Mouse (Mus musculus) T-helper 2 cell (primary cell): ENCODE results near the gene Dgkb.

ENCODE experiments used
- in situ Hi-C: fragments of 300-600 bp; cut with MboI, MseI; formaldehyde crosslinking; loops from one replicate; pipeline ENCODE4 v1.15.1; 2025; ENCODE audit warnings: high pct_unique_total_duplicates

Dgkb gene

DNA sequence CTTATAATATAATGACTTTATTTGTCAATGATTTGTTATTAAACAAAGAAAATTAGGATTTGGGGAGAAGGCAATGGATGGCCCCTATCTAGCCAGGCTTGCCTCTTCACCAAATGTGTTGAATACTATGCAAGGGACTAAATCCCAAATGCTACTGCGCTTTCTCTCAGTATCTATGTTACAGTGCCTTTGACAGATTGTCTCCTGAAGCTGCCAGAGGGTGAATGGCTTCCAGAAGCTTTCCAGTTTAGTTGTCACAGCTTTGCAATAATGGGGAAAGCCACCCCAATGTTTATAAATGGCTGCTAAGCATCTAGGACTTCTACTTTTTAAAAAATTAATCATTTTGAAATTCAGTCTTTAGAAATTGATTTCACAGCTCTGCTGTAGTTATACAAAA, 175.7 kb downstream of the Dgkb start:
- in situ Hi-C loops = no loop called here

DNA sequence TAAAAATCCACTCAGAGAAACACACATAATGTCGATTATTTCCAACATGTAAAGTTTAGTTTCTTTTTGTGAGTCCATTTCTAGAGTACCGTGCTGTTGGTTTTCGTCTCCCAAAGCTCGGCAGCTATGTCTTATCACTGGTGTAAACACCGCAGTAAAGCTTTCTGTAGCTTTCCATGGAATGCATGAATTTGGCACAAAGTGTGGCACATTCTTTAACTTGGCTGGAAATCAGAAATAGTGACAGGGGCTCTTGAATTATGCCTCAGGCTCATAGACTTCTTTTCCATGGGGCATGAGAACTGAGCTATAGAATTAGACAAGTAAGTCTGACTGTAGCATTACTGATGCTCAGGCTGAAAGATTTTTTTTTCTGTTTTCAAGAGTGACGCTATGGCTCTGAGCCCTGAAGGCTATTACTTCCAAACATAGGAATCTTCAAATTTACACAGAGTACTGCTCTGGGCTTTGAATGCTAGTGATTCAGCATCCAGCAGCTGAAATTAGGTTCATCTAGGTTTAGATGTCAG, 179.0 kb downstream of the Dgkb start:
- in situ Hi-C loops = no loop called here

DNA sequence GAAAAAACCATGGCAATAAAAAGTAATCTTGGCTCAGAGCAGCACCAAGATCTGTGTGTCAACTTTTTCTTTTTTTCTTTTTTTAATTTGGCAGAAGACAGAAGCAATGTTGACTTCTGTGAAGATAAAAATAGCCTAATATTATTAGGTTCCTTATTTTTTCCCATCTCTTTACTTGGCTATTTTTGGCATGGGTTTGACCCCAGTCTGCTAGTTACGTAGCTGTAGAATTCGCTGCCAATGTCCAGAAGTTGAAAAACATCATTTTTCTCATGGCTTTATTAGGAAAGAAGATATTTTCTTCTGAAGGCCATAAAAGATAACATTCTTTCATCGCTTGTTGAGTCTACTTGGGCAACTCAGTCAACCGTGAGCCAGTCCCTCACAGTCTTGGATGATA, 200.1 kb downstream of the Dgkb start:
- in situ Hi-C loops = no loop called here

DNA sequence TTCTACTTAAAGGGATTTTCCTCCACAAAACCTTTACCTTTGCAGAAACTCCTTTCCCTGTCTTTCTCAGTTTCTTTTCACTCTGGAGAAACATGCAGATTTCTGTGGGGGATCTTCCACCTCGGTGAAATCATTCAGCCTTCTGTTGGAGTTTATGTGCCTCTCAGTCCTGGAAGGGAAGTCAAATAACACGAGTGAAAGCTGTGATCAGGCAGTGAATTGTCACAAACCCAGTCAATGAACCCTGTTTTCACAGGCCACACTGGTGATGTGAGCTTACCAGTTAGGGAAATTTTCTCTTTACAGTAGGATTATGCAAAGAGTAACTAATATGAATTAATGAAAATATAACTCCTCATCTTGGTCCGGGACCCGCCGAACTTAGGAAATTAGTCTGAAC, 229.7 kb downstream of the Dgkb start:
- in situ Hi-C loops = loop anchor here (5.0 kb wide), 1 partner anchor 90 kb away; no protein-coding TSS in a partner anchor

DNA sequence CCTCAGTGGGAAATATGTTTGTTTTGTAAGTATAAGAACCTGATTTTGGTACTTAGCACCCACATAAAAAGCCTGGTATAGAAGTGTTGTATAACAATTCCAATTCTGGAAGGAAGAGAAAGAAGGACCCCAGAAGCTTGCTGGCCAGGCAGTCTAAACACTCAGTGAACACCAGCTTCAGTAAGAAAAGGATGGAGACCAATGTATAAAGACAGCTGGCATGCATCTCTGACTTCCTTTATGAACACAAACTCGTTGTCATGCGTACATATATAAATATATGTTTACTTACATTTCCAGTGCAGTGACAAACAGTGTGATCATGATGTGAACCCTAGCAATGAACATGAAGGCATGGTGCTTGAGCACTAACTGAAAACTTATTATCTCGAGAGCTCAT, 270.7 kb downstream of the Dgkb start:
- in situ Hi-C loops = no loop called here

DNA sequence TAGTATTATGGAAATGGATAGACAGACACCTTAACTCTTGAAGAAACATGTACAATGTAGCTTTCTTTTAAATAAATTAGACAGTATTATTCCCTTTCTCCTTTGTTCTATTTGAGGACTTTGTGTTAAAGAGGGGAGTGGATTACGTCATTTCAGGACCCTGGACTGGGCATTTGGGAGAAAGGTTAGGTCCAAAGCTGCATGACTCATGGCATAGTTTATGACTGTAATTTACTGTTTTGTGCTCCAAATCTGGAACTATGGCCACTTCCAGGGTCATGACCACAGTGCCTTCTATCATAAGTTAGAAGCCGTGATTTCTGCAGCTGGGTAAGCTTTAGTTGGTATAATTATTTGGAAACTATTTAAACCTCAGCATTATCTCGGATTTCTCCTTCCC, 294.4 kb downstream of the Dgkb start:
- in situ Hi-C loops = loop anchor here (25.0 kb wide), 1 partner anchor 1400 kb away; no protein-coding TSS in a partner anchor

DNA sequence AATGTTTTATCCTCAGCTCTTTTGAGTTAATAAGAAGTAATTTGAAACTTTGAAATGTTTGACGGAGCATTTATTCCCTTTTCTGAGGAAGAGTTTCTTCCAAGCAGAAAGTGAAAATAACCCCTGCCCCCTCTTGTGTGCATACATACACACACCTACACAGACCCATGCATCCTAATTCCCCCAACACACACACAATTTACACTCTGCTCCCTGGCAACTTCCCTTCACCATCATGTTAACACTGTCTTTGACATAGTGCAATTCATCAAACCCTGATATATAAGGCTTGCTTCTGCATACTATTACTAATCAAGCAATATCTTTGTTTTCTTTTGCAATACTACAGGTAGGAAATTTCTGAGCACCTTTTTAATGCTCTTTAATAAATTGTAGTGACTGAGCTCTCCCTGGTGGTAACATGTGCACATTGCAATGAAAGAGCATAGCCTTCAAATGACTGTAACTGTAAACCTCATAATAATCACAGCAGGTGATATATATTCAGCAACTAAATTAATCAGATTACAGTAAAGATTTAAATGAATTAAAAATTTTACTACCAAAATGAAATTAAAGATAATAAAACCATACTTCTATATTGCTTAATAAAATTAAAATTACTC, 297.6 kb downstream of the Dgkb start:
- in situ Hi-C loops = loop anchor here (25.0 kb wide), 1 partner anchor 1403 kb away; no protein-coding TSS in a partner anchor

DNA sequence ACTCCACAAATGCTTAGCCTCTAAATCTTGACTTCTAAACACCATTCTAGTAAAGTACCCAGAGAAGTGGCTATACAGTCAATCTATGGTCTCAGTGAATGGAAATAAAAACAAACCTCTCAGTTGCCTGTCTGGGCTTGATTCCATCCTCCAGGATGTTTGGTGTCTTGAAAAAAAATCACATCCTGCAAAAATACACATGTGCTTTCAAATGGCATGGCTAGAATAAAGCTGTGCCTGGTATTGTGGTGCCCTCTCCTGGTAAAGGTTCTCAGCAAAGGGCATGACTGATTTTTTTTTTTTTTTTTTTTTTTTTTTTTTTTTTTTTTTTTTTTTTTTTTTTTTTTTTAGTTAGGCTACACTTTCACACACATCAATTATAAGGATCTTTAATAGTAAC, 306.0 kb downstream of the Dgkb start:
- in situ Hi-C loops = loop anchor here (25.0 kb wide), 1 partner anchor 1411 kb away; no protein-coding TSS in a partner anchor

DNA sequence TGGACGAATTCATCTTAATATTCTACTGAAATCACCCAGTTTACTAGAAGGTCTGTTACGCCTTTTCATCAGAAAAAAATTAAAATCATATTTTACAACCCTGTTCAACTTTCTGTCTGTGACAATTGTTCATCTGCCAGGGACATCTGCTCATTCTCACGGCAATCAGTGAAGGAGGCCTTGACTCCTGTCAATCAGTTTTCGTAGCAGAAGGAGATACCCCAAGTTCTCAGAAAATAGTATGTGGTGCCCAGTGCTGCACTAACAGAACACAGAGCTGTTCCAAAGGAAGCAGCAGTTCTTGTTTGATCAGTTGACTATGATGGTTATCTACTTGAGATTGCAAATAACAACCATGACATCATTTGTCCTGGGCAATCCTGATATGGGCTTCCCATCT, 307.8 kb downstream of the Dgkb start:
- in situ Hi-C loops = loop anchor here (5.0 kb wide), 1 partner anchor 1377 kb away; no protein-coding TSS in a partner anchor

DNA sequence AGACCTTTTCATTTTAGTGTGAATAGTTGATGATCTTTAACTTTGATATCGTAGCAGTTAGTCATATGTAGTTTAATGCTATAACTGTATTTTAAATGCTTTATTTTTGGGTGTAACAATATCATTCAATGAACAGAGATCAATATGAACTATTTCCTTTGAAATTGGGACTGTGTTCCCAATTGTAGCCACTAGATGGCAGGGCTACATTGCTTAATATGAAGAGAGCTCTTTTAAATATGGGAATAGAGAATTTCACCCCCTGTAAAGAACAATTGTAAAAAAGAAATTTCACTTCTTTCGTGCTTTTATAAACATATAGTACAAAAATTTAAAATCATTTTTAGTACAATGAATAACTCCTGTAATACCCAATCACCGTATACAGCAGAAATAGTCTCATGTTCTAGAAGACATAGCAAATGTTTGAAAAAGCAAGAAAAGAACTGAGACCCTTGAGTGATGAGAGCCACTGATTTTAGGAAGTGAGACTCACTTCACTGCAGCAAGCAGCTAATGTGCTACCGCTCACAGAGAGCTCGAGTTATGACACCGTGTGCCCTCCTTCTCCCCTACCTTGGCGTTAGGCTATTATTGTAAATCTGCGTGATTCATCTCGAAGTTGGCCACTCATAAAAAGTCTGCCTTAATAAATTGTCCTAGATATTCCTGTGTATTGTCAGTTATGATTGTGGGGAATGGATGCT, 312.8 kb downstream of the Dgkb start:
- in situ Hi-C loops = no loop called here

DNA sequence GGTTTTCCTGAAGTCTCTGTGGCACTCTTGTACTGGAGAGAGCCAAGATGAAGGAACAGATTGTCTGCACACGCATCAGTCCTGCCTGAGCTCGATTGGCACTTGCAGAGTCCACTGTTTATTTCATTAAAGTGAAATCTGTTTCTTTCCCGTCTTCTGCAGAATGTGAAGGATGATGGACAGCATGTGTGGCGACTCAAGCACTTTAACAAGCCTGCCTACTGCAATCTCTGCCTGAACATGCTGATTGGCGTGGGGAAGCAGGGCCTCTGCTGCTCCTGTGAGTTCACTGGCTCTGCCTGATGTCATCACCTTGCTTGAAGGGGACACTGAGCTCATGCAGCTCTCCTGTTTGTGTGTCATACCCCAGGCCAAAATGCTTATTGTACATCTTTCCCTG, 318.9 kb downstream of the Dgkb start:
- in situ Hi-C loops = loop anchor here (5.0 kb wide), 1 partner anchor 89 kb away; no protein-coding TSS in a partner anchor

DNA sequence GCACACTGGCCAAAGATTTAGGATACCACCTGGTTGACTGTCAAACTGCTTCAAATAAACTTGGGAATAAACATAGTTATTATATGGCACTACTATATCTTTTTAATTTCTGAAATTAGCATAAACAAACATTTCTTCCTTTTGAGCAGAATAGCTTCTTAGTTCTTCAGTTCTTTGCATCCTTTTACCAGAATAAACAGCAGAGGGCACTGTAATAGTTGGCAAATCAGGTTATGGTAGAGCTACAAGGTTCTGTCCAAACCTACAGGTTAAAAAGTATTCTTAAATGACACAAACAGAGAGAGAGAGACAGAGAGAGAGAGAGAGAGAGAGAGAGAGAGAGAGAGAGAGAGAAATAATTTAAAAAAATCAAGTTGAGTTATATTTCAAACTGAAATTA, 322.5 kb downstream of the Dgkb start:
- in situ Hi-C loops = no loop called here

DNA sequence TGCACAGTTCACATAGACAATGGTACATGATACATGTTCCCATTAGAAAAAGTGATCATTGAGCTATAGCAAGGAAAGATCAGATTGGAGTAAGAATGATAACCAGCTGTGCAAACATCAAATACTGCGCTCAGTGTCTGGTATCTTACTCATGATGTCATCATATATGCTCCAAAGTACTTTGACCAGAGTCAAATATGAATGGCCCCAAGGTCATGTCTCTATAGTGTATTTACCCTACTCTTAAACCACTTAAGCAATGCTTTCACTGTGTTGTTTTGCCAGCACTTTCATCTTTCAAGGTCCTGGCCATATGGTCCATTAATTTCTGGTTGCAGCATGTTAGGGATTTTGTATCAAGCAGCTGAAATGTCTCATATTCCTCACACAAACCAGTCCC, 415.1 kb downstream of the Dgkb start:
- in situ Hi-C loops = no loop called here

DNA sequence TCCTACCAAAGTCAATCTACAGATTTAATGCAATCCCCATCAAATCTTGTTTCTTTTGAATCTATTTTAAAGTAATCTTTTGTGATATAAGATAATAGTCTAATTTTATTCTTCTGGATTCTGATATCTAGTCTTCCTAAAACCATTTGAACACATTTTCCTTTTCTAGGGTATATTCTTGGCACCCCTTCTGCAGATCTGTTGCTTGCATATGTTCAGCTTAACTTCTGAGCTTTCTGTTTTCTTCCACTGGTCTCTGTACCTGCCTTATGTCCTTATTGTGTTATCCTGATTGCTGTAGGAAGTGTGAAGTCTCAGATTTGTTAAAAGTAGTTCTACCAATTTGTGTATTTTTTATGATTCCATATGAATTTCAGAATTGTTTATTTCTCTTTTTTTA, 451.3 kb downstream of the Dgkb start:
- in situ Hi-C loops = no loop called here

DNA sequence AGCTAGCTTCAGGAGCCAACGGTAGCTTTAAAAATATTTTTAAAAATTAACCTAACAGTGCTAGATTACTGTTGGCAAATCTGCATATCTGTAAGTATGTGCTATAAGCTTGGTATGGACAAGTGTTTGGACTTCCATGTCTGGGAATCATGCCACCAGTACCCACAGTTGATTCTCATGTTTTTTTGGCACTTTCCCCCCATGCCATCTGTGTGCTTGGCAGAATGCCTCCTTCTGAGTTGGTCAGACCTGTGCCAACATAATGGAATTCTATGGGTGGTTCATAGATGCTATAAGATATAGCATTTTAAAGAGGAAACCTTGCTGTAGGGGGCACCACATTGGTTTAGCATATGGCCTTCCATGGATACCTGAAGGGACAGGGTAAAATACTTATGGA, 484.0 kb downstream of the Dgkb start:
- in situ Hi-C loops = no loop called here

DNA sequence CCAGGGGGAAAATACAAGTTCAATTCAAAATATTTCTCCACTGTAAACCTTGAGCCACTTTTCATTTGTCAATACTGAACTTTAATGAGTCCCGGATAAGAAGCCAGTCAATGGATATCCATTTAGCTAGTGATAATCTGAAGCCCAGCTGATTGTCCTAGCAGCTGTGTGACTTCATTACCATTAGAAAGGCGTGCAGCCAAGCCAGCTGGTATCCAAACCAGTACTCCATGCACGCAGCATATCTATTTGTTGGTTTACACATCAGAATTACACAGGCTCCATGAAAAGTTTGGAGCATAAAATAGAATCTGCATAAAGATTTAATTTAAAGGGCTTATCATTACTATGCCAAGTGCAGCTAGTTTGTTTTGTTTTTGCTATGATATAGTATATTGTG, 486.3 kb downstream of the Dgkb start:
- in situ Hi-C loops = no loop called here

DNA sequence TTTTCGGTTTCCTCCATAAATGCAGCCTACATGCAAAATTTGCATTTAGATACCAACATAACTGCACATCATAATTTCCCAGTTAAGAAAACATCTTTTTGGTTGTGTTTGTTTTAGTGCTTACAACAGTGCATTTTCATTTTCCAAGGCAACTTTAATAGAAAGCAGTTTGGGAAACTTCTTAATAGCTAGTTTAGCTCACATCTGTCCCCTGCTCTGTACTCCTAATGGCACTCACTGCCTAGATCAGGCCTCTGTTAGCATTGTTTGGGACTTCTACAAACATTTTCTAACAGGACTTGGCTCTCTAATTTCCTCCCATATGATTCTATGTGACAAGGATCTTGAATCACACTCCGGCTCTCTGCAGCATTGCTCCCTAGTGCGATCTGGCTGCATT, 486.7 kb downstream of the Dgkb start:
- in situ Hi-C loops = no loop called here

DNA sequence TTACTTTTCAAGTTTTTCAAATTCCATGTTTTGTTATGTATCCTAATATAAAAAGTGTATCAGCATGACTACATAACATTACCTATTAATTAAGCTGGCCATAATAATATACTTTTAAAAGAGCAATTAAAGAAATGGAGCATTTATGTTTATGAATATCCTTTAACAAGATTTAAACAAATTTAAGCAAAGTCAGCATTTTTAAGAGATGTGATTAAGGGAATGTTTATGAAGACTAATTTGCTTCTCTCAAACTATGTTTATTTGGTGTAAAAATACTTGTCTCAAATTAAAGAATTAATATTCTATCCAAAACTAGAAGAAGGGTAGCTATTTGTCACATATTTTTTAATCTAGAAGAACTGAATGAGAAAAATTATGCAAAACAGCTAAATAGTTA, 492.4 kb downstream of the Dgkb start:
- in situ Hi-C loops = no loop called here

DNA sequence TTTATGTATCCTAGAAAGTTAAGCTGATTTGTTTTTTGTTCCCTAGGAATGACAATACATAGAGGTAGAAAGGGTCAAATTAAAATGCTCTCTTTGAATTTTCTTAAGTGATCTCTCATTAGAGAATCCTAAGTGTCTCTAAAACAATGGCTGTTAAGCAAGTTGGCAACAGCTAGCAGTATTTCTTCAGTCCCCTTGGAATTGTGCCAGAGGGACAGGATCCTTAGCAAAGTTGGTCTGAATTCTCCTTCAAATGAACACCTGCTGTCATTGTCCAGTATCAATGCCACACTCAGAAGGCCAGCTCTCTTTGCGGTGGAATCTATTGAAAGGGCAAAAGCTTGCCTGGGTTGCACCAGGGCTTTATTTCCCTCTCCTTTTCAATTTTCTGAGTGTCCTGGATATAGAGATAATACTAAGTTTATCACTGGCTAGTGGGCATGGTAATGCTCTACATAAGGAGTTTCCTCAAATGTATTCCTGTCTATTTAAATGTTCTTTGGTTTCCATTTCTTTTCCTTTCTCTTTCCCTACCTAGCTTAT, 510.3 kb downstream of the Dgkb start:
- in situ Hi-C loops = no loop called here

DNA sequence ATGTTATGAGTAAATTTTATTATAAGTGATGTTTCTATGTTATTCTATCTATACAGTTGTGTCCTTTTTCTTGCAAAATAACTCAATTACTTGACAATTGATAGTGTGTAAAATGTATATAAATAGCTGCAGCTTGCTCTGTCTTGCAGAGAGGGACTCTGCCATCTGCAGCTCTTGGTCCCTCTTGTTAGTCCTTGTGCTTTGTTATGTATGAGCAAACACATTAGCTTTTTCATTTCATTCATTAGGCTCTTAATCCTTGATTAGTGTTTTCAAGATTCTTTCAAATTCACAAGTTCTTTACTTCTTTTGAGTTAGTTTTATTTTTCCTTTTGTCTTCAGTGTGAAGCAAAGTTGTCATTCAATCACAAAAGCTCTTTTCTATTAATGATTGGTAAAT, 511.3 kb downstream of the Dgkb start:
- in situ Hi-C loops = no loop called here

DNA sequence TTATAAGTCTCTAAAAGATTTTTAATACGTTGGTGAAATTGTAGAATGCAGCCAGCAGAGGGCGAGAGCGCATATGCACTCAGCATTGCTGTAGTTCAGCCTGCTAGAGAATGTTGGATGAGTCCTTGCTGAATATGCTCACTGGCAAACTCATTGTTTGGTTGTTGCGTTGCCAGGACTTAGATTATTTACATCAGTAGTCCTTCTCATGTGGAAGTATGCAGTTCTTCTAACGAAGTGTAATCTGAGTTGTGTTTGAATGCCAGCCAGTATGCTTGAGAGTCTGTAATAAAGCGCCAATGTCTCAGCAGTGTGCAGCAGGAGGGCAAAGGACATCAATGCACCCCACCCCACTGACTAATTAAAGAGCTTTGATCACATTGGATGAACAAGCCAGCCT, 525.1 kb downstream of the Dgkb start:
- in situ Hi-C loops = no loop called here

DNA sequence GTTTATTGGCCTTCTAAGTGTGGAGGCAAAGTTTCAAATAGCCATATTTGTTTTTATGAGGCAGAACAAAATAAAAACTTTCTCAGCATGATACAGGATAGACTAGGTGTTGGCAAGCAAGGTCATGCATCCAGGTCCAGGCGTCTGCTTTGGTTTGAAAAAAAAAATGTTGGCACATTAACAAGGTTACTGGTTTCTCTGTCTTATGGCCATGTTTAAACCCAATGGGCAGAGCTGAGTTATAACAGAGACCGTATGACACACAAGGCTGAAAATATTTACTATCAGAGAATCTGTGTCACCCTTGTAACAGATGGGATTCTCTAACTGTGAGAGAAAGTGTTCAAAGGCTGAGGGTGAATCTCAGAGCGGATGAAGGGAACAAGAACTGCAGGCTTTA, 535.0 kb downstream of the Dgkb start:
- in situ Hi-C loops = no loop called here

DNA sequence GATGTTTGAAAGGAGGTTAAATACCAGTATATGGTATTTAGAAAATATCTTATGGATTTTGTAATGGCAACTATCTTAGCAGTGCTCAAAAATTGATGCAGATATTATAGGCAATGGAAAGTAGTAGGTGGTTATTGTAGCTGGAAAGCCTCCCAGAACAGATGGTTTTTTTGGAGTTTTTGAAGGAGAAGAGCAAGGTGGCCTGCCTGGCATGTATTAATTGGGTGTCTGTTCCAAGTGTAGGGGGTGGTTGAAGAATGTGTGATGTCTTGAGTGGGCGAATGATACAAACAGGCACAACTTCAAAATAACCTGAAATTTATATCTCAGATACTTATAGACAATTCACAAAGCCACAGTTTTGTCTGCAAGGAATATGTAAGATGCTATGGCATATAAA, 538.9 kb downstream of the Dgkb start:
- in situ Hi-C loops = no loop called here
